Mouse (Mus musculus) splenic B cell, adult 2 months (primary cell): ENCODE data around the gene Ang.

Experiments
- DNase-seq: peaks from one replicate; pipeline ENCODE4 v3.0.0-alpha.2; 2011; ENCODE audit warnings: low read depth, low spot score
- H3K27me3 ChIP-seq: 2 replicates; pipeline ENCODE4 v1.6.1; 2012; ENCODE audit warnings: mild to moderate bottlenecking, low read length, moderate library complexity, mixed read lengths; ENCODE audit not compliant: control insufficient read depth, poor library complexity, insufficient read depth, severe bottlenecking
- H3K36me3 ChIP-seq: 2 replicates; pipeline ENCODE4 v1.6.1; 2012; ENCODE audit warnings: mild to moderate bottlenecking, low read length, moderate library complexity, mixed read lengths; ENCODE audit not compliant: control insufficient read depth, poor library complexity, insufficient read depth, severe bottlenecking

Ang gene

GRCm38 (mm10) chr14:51130315-51130940 is 39.5 kb downstream of the Ang start:
- H3K36me3 ChIP-seq, result peaks cover 6% of the 10 kb centered on the region
- DNase-seq, result no peak

GRCm38 (mm10) chr14:51131086-51131815 is 40.3 kb downstream of the Ang start:
- no peak for DNase-seq
- H3K27me3 ChIP-seq, result no peaks in the 10 kb centered on the region
- peaks cover 6% of the 10 kb centered on the region for H3K36me3 ChIP-seq

More at GRCm38 (mm10) chr14:51130315-51130940, 39.5 kb downstream of the Ang start:
- H3K27me3 ChIP-seq, result no peaks in the 10 kb centered on the region

- DNase-seq, result peak; percentile 42
- peaks cover 6% of the 10 kb centered on the region for H3K36me3 ChIP-seq
- H3K27me3 ChIP-seq, result no peaks in the 10 kb centered on the region
Measured at GRCm38 (mm10) chr14:51132372-51132771, 41.4 kb downstream of the Ang start.

- H3K36me3 ChIP-seq, result no peaks in the 10 kb centered on the region
- H3K27me3 ChIP-seq, result no peaks in the 10 kb centered on the region
- no peak for DNase-seq
Measured at GRCm38 (mm10) chr14:51140342-51140741, 49.4 kb downstream of the Ang start.

GRCm38 (mm10) chr14:51142119-51142518 is 51.2 kb downstream of the Ang start:
- no peaks in the 10 kb centered on the region for H3K27me3 ChIP-seq
- H3K36me3 ChIP-seq, result no peaks in the 10 kb centered on the region
- DNase-seq, result no peak

GRCm38 (mm10) chr14:51142568-51142967 is 51.6 kb downstream of the Ang start:
- DNase-seq, result no peak
- Histone ChIP-seq H3K27me3 (no peaks in the 10 kb centered on the region), H3K36me3 (no peaks in the 10 kb centered on the region)

GRCm38 (mm10) chr14:51143287-51143686 is 52.3 kb downstream of the Ang start:
- no peak for DNase-seq
- Histone ChIP-seq H3K27me3 (no peaks in the 10 kb centered on the region), H3K36me3 (no peaks in the 10 kb centered on the region)

- no peaks in the 10 kb centered on the region for H3K27me3 ChIP-seq
Measured at GRCm38 (mm10) chr14:51143937-51144336, 53.0 kb downstream of the Ang start.

GRCm38 (mm10) chr14:51144451-51144850 is 53.5 kb downstream of the Ang start:
- H3K27me3 ChIP-seq, result no peaks in the 10 kb centered on the region
- DNase-seq, result no peak

More at GRCm38 (mm10) chr14:51143937-51144336, 53.0 kb downstream of the Ang start:
- H3K36me3 ChIP-seq, result no peaks in the 10 kb centered on the region
- DNase-seq, result no peak

GRCm38 (mm10) chr14:51145521-51145920 is 54.6 kb downstream of the Ang start:
- no peaks in the 10 kb centered on the region for H3K36me3 ChIP-seq
- no peak for DNase-seq
- H3K27me3 ChIP-seq, result no peaks in the 10 kb centered on the region

More at GRCm38 (mm10) chr14:51144451-51144850, 53.5 kb downstream of the Ang start:
- H3K36me3 ChIP-seq, result no peaks in the 10 kb centered on the region

GRCm38 (mm10) chr14:51146685-51147084 is 55.7 kb downstream of the Ang start, which contains the start of gene Rnase1:
Rnase1 (minus strand) TSS chr14:51146785.
- no peak for DNase-seq
- Histone ChIP-seq H3K36me3 (no peaks in the 10 kb centered on the region), H3K27me3 (no peaks in the 10 kb centered on the region)

GRCm38 (mm10) chr14:51148006-51148405 is 57.1 kb downstream of the Ang start:
- H3K36me3 ChIP-seq, result no peaks in the 10 kb centered on the region
- DNase-seq, result no peak
- H3K27me3 ChIP-seq, result no peaks in the 10 kb centered on the region

GRCm38 (mm10) chr14:51149164-51149563 is 58.2 kb downstream of the Ang start:
- Histone ChIP-seq H3K36me3 (no peaks in the 10 kb centered on the region), H3K27me3 (no peaks in the 10 kb centered on the region)
- DNase-seq, result no peak

- DNase-seq, result no peak
- Histone ChIP-seq H3K27me3 (no peaks in the 10 kb centered on the region), H3K36me3 (no peaks in the 10 kb centered on the region)
Measured at GRCm38 (mm10) chr14:51150206-51150831, 59.4 kb downstream of the Ang start.
